Mouse (Mus musculus) G1E (cell line): ENCODE measurements around the gene Arhgef2. TPM values are rescaled to one million over a fixed set of nuclear protein-coding genes. Genes with fewer than 3 reads are reported as not detected.

Source experiments
- ATAC-seq: 2 replicates; pipeline ENCODE4 v1.8.0; 2016; ENCODE audit warnings: mild to moderate bottlenecking; ENCODE audit not compliant: insufficient number of reproducible peaks, poor library complexity, low FRiP score, severe bottlenecking; ENCODE audit errors: extremely low read depth
- DNase-seq: peaks from one replicate; pipeline ENCODE4 v3.0.0; 2012; ENCODE audit warnings: low spot score
- H3K27me3 ChIP-seq: 2 replicates; pipeline ENCODE4 v1.6.1; 2012; ENCODE audit warnings: mild to moderate bottlenecking, low read length, inconsistent platforms; ENCODE audit not compliant: insufficient read depth
- H3K36me3 ChIP-seq: replicated peaks from 2 replicates; pipeline ENCODE3; 2012; ENCODE audit warnings: mild to moderate bottlenecking, inconsistent platforms
- H3K4me1 ChIP-seq: 2 replicates; pipeline ENCODE4 v1.6.1; 2012; ENCODE audit warnings: low read depth, low read length, inconsistent platforms, mixed read lengths; ENCODE audit not compliant: insufficient read depth
- H3K4me3 ChIP-seq: 2 replicates; pipeline ENCODE4 v1.5.1; 2012; ENCODE audit warnings: low read depth, mild to moderate bottlenecking, inconsistent platforms, low read length, moderate library complexity, mixed read lengths
- H3K9me3 ChIP-seq: replicated peaks from 2 replicates; pipeline ENCODE4 v1.6.1; 2012; ENCODE audit warnings: inconsistent platforms
- CTCF ChIP-seq: IDR thresholded peaks from 2 replicates; pipeline ENCODE4 v1.5.1; 2012; ENCODE audit warnings: low read depth, low read length, inconsistent platforms, mixed read lengths
- GATA1 ChIP-seq: IDR thresholded peaks from 2 replicates; pipeline ENCODE4 v1.6.1; 2012; ENCODE audit warnings: borderline replicate concordance, low read length, inconsistent platforms, mixed read lengths
- GATA2 ChIP-seq: IDR thresholded peaks from 2 replicates; pipeline ENCODE4 v1.6.1; 2012; ENCODE audit warnings: low read depth, low read length, inconsistent platforms, borderline replicate concordance
- POLR2AphosphoS5 ChIP-seq: IDR thresholded peaks from 2 replicates; pipeline ENCODE4 v1.6.1; 2012; ENCODE audit warnings: low read depth, low read length, inconsistent platforms; ENCODE audit not compliant: insufficient replicate concordance
- TAL1 ChIP-seq: conservative IDR thresholded peaks from 2 replicates; pipeline ENCODE4 v1.6.1; 2012; ENCODE audit warnings: low read depth, low read length, inconsistent platforms, mixed read lengths
- polyA plus RNA-seq: library from polyadenylated mRNA; stranded (reverse); fragments of >175 nt; gene quantifications from 2 replicates; pipeline ENCODE4 v1.2.3, GENCODE M21; 2012
- total RNA-seq, 2 experiments: library from RNA; stranded (forward) in 1 of 2; stranded (reverse) in 1 of 2; fragments of 200-1000 nt in 1 of 2; fragments of >200 nt in 1 of 2; fragmentation: Nextera tagmentation in 1 of 2; gene quantifications; 2 replicates each; pipeline ENCODE4 v1.2.3; 2014 to 2017

Arhgef2 gene
- total and polyA plus RNA-seq, 3 experiments = 66.2 to 277 (median 181) TPM

DNA sequence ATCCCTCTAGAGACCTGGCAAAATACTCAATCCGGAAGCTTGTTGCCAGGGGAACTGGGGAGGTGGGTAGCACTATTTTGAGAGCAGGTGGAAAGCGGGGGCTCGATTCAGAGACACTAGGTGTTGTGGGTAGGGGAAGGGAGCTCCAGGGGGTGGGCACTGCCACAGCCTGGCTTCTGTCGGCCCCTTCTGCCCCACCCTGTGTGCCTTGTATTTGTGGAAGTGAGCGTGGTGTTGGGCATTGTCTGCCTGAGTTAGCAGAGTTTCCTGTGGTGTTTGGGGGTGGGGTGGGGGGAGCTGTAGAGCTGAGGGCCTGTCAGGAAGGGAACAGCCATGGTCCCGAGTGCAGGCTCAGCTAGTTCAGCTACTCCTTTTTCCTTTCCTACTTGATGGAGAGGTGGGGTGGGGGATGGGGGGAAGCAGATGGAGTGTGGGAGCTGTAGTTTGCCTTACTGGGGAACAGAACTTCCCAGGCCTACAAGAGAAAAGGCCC, 25.1 kb downstream of the Arhgef2 start:
- no peak overlapping the region for H3K4me3 ChIP-seq
- no peaks in the 10 kb centered on the region for H3K27me3 ChIP-seq
- no peak for TF ChIP-seq GATA2
- TF ChIP-seq GATA1 = no peak
- TF ChIP-seq POLR2AphosphoS5 = no peak
- TF ChIP-seq CTCF = no peak
- TF ChIP-seq TAL1 = no peak
- no peak for ATAC-seq
- peaks cover 97% of the 10 kb centered on the region for H3K36me3 ChIP-seq
- H3K9me3 ChIP-seq = no peaks in the 10 kb centered on the region
- peaks cover 55% of the 10 kb centered on the region for H3K4me1 ChIP-seq
- DNase-seq = no peak

DNA sequence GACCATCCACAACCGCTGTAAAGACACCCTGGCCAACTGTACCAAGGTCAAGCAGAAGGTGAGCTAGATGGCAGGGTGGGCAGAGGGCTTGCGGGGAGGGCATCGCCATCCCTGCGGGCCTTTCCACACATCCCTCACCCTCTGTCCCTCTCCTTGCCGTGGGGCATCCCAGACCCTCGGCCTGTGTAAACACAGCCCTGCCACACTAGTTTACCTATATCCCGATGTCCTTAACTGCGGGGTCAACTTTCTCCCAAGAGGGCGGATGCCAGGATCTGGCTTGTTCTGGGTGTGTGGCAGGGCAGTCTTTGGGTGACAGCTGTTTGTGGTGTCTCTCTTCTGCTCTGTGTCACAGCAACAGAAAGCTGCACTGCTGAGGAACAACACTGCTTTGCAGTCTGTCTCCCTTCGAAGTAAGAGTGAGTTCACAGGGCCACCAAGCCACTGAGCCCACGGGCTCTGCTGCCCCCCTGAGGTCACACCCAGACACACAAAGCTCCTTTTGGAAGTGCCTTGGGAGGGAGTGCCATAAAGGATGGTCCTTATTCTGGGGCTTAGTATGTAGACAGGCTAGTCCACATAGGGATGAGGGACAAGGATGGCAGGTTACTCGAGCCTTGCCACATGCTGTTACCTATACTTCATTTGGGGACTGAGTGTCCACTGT, 26.3 kb downstream of the Arhgef2 start:
- Histone ChIP-seq H3K27me3 (no peaks in the 10 kb centered on the region), H3K4me3 (no peak overlapping the region), H3K36me3 (peaks cover 99% of the 10 kb centered on the region), H3K4me1 (peaks cover 43% of the 10 kb centered on the region), H3K9me3 (no peaks in the 10 kb centered on the region)
- peak; percentile 60 for DNase-seq
- no peak for ATAC-seq
- TF ChIP-seq CTCF (peak; percentile 45; the same call in 1 of the 2 replicates), GATA2 (no peak)

- Histone ChIP-seq H3K36me3 (peaks cover 98% of the 10 kb centered on the region), H3K27me3 (no peaks in the 10 kb centered on the region), H3K9me3 (no peaks in the 10 kb centered on the region), H3K4me1 (peaks cover 35% of the 10 kb centered on the region), H3K4me3 (no peak overlapping the region)
- DNase-seq (no peak), ATAC-seq (no peak)
- TF ChIP-seq GATA1 = no peak
- TF ChIP-seq GATA2 = no peak
- TF ChIP-seq TAL1 = no peak
Measured at GRCm38 (mm10) chr3:88633056-88633455, 27.3 kb downstream of the Arhgef2 start.

DNA sequence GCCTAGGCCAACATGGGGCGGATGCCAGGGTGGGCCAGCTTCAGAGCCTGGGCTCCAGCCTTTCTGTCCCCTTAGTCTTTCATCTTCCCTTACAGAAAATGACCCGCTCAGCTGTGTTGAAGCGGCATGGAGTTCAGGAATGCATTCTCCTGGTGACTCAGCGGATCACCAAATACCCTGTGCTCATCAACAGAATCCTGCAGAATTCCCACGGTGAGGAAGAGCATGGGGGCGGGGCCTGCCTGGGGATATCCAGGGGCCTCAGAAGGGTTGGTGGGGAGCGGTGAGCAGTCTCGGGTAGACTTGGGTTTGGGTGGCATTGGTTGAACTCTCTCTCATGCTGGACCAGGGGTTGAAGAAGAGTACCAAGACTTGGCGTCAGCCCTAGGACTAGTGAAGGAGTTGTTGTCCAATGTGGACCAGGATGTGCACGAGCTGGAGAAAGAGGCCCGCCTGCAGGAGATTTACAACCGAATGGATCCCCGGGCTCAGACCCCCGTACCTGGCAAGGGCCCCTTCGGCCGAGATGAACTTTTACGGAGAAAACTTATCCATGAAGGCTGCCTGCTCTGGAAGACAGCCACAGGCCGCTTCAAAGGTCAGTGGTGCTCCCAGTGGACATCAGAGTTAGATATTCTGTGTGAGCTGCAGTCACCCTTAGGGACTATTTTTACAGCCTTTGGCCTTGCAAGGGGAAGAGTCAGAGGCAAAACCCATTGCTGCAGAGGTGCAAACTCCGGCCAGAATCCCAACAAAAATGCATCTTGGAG, 29.9 kb downstream of the Arhgef2 start:
- Histone ChIP-seq H3K4me1 (peaks cover 11% of the 10 kb centered on the region), H3K36me3 (peaks cover 95% of the 10 kb centered on the region), H3K27me3 (no peaks in the 10 kb centered on the region), H3K9me3 (no peaks in the 10 kb centered on the region), H3K4me3 (no peak overlapping the region)
- TF ChIP-seq CTCF = no peak
- TF ChIP-seq POLR2AphosphoS5 = no peak
- ATAC-seq (no peak), DNase-seq (no peak)

GRCm38 (mm10) chr3:88636555-88636986, 30.8 kb downstream of the Arhgef2 start:
- ATAC-seq = no peak

GRCm38 (mm10) chr3:88637134-88637533, 31.4 kb downstream of the Arhgef2 start:
- Histone ChIP-seq H3K9me3 (no peaks in the 10 kb centered on the region), H3K27me3 (no peaks in the 10 kb centered on the region), H3K4me1 (0 out of 2 replicates have a peak, but pooled peaks cover under 1% of the 10 kb centered on the region), H3K4me3 (no peak overlapping the region), H3K36me3 (peaks cover 93% of the 10 kb centered on the region)
- TF ChIP-seq CTCF (no peak), GATA2 (no peak), GATA1 (no peak), POLR2AphosphoS5 (no peak), TAL1 (no peak)
- no peak for ATAC-seq
- no peak for DNase-seq

More at GRCm38 (mm10) chr3:88636555-88636986, 30.8 kb downstream of the Arhgef2 start:
- DNase-seq = no peak
- TF ChIP-seq CTCF (no peak), TAL1 (no peak), GATA1 (no peak), POLR2AphosphoS5 (no peak), GATA2 (no peak)
- peaks cover 6% of the 10 kb centered on the region for H3K4me1 ChIP-seq
- peaks cover 93% of the 10 kb centered on the region for H3K36me3 ChIP-seq
- no peak overlapping the region for H3K4me3 ChIP-seq
- no peaks in the 10 kb centered on the region for H3K27me3 ChIP-seq
- H3K9me3 ChIP-seq = no peaks in the 10 kb centered on the region
